Mouse (Mus musculus) erythroblast, adult 5-6 weeks (primary cell): ENCODE measurements around the gene Nrn1l. TPM values are rescaled to one million over a fixed set of nuclear protein-coding genes. Genes with fewer than 3 reads are reported as not detected.
A peak's percentile ranks its signal among the peaks of the same experiment; 100 is the strongest.

Experiments used
- ATAC-seq: replicated peaks from 2 replicates; pipeline ENCODE4 v1.8.0; 2016; ENCODE audit warnings: moderate number of reproducible peaks, mild to moderate bottlenecking, moderate TSS enrichment, inconsistent platforms; ENCODE audit not compliant: poor library complexity, low FRiP score, severe bottlenecking
- total RNA-seq, 2 experiments: library from RNA; stranded (forward) in 1 of 2; stranded (reverse) in 1 of 2; fragments of 150-400 nt in 1 of 2; fragments of 200-764, 138-1000 nt in 1 of 2; gene quantifications; 2 replicates each; pipeline versions ENCODE4 v1.2.3 to v1.2.4; 2015 to 2017; ENCODE audit warnings: low replicate concordance in 2 of 2

Gene Nrn1l
- total RNA-seq, 2 experiments from 2014 or later: not detected

DNA sequence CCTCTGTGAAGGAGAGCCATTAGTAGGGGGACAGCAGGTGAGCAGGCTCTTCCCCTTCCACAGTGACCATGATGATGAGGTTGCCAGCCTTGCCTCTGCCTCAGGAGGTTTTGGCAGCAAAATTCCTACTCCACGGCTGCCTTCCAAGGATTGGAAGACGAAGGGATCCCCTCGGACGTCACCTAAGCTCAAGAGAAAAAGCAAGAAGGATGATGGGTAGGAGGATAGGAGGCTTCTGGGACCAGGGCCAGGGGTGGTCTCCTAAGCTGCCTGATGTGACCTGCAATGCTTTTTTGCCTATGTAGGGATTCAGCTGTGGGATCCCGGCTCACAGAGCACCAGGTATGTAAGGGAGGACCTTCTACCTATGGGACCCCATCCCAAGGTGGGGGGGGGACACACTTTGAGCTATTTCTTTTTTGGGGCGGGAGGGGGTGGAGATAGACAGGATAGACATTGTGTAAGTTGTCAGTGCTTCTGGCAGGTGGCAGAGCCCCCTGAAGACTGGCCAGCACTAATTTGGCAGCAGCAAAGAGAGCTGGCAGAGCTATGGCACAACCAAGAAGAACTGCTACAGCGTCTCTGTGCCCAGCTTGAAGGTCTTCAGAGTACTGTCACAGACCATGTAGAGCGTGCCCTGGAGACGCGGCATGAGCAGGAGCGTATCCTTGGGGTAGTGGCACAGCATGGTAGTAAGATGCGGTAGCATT, 3.5 kb upstream of the Nrn1l start:
- ATAC-seq: no peak

- ATAC-seq: no peak
Observed at GRCm38 (mm10) chr8:105890870-105891269, 2.5 kb upstream of the Nrn1l start.

DNA sequence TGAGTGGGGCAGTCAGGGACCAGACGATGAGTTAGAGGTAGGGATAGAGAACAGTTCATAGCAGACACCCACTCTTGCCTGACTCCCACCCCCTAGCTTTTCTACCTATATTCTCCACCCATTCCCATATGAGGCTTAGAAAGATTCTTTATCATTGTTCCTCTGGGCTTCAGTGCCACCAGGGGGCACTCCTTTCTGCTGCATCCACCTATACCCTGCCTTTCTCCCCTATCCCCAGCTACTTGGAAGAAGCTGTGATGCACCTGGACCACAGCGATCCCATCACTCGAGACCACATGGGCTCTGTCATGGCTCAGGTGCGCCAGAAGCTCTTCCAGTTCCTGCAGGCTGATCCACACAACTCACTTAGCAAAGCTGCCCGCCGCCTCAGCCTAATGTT, 935 bp upstream of the Nrn1l start:
- no peak; the same call in 1 of the 2 replicates for ATAC-seq

GRCm38 (mm10) chr8:105897801-105898480, 4.6 kb downstream of the Nrn1l start:
- no peak for ATAC-seq

- ATAC-seq: peak; percentile 93
Observed at GRCm38 (mm10) chr8:105900180-105900940, 7.0 kb downstream of the Nrn1l start, which contains the start of gene Pskh1. Pskh1 (plus strand) TSS chr8:105900441.

DNA sequence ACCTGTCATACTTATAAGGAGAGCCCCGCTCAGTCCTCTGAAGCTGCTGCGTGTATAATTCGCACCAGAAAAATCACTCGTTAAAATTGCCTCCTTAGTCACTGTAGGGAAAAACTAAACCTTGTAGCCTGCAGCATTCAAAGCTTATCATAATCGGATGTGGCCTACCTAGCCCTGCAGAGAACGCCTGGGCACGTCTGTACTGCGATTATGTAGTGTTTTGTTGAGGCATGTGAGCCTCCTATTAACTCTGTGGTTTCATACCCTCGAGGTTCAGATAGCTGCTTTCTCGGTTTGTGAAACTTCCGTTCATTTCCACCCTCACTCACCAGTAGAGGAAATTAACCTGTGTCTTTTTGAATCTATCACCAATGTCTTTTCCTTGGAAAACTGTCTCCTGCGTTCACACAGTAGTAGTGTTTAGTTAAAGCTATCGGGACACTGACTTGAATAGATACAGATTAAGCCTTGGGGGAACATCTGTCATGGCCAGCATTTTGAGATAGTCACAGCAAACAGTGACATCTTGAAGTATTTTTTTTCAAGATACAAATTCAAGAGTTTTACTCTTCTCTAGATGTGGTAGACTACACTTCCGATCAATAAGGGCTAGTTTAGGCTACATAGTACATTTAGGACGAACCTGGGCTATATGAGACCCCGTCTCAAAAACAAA, 7.7 kb downstream of the Nrn1l start:
- ATAC-seq: peak; percentile 62

DNA sequence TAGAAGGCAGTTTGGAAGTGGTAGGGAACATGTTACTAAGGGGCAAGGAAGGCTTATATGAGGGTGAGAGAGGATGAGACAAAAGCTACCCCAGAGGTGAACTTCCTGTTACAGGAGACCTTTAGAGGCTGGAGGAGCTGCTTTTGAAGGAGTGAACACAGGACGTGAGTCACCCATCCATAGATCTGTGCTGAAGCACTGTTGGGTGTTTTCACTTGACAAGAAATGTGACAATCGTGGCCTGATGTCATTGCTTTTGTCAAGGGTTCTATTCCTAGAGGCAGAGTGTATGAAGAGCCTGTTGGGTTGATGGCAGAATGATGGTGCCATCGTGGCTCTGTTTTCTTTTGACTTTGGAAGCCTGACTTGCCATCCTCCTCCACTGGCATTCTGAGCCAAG, 26.0 kb downstream of the Nrn1l start:
- no peak for ATAC-seq

DNA sequence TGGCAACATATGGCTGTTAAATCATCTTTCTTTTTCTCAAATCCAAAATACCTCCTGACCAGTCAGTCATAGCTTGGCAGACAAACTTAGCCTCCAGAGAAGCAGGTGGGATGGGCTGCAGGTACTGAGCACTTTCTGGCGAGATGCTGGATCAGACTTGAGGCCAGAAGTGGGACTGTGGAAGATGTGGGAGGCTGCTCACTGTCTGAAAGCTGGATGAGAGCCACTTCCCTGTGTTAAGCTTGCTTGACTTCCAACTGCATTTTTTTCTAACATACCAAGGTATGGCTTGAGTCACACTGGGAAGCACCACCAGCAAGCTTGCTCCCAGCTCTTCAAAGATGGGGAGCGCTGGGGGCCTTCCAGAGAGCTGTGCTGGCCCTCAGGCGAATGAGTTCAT, 31.8 kb downstream of the Nrn1l start:
- ATAC-seq: no peak

DNA sequence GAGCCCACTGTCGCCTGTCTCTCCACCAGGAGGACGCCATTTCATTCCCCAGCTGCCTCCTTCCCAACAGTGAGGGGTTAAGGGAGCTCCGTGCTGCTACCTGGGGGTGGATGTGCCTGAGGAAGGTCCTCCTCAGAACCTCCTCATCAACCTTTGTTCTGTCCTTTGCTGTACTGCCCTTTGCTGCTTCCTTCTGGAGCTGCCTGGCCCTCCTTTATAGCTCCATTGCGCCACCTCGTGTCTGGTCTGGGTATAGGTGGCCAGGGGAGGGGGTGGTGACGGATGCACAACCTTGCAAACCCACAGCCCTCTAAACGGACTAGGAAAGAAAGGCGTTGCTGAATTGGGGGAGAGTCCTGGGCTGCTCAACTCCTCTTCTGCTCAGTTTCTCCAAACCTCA, 37.2 kb downstream of the Nrn1l start:
- peak; percentile 78 for ATAC-seq

DNA sequence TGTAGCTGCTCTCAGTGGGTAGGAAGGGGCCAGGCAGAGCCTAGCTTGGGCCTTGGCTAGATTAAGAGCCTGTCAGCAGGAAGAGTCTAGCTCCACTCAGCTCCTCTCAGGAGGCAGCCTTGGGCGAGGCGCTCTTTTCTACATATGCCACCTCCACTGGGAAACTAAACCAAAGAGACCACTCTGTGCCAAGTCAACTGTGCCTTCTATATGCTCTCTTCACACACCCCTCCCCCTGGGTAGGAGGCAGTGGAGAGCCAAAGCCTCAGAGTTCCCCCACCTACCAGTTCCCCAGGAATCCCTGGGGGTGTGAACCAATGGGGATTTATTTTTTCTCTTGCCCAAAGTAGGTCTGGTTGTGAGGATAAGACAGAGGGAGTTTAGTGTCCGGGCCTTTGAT, 37.9 kb downstream of the Nrn1l start:
- ATAC-seq: no peak

- ATAC-seq: no peak
Observed at GRCm38 (mm10) chr8:105932525-105932924, 39.2 kb downstream of the Nrn1l start.

GRCm38 (mm10) chr8:105933762-105934161, 40.4 kb downstream of the Nrn1l start, which contains the start of gene Ctrl:
Ctrl (minus strand) TSS chr8:105933862.
- ATAC-seq: no peak

- no peak for ATAC-seq
Observed at GRCm38 (mm10) chr8:105935105-105935504, 41.7 kb downstream of the Nrn1l start.

GRCm38 (mm10) chr8:105935863-105936603, 42.7 kb downstream of the Nrn1l start:
- no peak for ATAC-seq

DNA sequence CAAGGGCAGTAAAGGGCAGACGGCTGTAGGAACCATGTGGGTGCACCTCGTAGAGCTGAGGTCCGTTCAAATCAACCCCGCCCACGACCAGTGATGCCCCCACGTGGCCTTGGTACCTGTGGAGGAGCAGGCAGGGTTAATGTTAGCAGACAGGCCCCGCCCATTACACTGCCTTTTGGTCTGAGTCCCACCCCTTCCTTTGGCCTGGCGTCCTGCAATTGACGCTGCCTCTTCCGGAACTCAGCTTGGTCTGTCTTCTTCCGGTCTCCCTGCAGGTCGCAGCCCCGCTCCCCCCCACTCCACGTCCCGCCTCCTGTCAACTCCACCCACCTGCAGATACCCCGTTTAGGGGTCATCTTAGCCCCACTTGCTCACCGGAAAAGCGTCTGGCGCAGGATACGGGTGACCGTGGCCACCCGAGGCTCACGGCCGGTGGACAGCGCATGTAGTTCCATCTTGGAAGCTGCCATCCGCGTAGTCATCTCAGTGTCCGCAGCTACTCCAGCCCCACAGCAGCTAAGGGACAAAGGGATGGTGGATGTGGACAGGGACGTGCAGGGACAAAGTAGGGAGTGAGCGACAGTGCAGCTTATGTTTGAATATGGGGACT, 43.6 kb downstream of the Nrn1l start:
- ATAC-seq: peak; percentile 92

DNA sequence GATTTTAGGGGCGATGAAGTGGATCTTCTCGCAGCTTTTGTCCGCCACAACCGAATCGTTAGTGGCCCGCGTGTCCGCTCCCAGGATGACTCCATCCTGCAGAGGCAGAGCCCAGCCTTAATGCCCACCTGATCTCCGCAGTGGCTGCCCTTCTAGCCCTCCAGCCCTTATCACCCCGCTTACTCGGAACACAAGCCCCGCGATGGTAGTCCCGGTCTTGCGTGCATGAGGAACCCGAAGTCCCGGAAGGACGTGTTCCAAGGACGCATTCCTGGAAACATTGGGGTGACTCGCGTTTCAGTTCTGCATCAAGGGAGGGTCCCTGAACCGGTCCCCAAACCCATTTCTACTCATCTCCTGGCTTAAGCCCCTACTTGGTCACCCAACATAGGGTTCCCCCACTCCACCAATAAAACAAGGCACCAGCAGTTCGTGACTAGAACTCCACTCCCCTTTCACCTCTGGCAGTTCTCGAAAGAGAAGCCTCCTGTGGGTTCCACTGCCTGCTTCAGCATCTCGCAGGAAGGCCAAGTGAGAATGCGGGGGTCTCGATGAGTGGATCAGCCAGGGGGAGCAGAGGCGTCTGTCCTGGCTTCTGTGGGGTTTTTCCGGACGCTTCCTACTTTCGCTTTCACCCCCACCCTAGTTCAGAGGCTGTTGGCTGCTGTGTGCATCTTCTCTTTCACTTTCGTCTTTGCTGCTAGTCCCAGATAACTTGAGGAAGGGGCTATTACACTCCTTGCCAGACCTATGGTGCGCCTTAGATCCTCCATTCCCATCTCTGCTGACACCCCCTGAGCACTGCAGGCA, 44.3 kb downstream of the Nrn1l start:
- peak; percentile 48 for ATAC-seq

GRCm38 (mm10) chr8:105938306-105938669, 44.9 kb downstream of the Nrn1l start, which contains the start of gene Psmb10:
Psmb10 (minus strand) TSS chr8:105938444.
- ATAC-seq: no peak

DNA sequence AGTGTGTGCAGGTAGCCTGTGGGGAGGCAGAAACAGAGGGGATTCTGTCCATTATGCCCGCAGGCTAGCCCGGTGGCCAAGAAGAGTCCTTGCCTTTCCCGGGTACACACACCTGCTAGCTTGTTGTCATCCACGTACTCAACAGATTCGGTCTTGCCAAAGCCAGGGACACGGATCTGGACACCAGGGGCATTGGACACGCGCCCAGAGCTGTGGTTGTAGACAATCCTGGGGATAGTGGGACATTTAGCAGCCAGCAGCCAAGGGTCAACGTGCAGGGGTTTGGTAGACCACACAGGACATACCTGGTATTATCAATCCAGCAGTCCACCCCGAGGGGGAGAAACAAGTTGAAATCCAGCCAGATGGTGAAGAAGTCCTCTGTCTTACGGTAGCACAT, 48.7 kb downstream of the Nrn1l start:
- ATAC-seq: no peak
